Mouse (Mus musculus) hindbrain, embryonic 11.5 days (tissue): Measurements from ENCODE around the gene Srrm2. TPM values are rescaled to one million over a fixed set of nuclear protein-coding genes. Genes with fewer than 3 reads are reported as not detected.

Experiments used
- ATAC-seq: fragments of 200-750 bp; cut with Nextera tagmentation; 2 replicates; pipeline ENCODE4 v1.8.0; 2017; ENCODE audit warnings: mild to moderate bottlenecking, moderate TSS enrichment, moderate library complexity; ENCODE audit not compliant: low FRiP score
- DNase-seq: peaks from one replicate; pipeline ENCODE4 v3.0.0-alpha.2; 2015; ENCODE audit warnings: low spot score
- H3K27ac ChIP-seq: fragments of 300-500 bp; sonication (generic); 2 replicates; pipeline ENCODE4 v1.5.1; 2014; ENCODE audit warnings: mild to moderate bottlenecking, low read depth, low read length
- H3K27me3 ChIP-seq: fragments of 300-500 bp; sonication (generic); 2 replicates; pipeline ENCODE4 v1.6.1; 2014; ENCODE audit warnings: mild to moderate bottlenecking, low read length, moderate library complexity, mixed read lengths; ENCODE audit not compliant: control insufficient read depth, insufficient read depth
- H3K36me3 ChIP-seq: fragments of 300-500 bp; sonication (generic); 2 replicates; pipeline ENCODE4 v1.6.1; 2014; ENCODE audit warnings: mild to moderate bottlenecking, low read length, moderate library complexity, mixed read lengths; ENCODE audit not compliant: control insufficient read depth, insufficient read depth
- H3K4me1 ChIP-seq: fragments of 300-500 bp; sonication (generic); replicated peaks from 2 replicates; pipeline ENCODE4 v1.6.1; 2014; ENCODE audit warnings: low read length, mixed read lengths; ENCODE audit not compliant: control insufficient read depth, insufficient read depth
- H3K4me2 ChIP-seq: fragments of 300-500 bp; sonication (generic); replicated peaks from 2 replicates; pipeline ENCODE4 v1.6.1; 2014; ENCODE audit warnings: mild to moderate bottlenecking, low read depth, low read length
- H3K4me3 ChIP-seq: fragments of 300-500 bp; sonication (generic); 2 replicates; pipeline ENCODE4 v1.5.1; 2014; ENCODE audit warnings: low read depth, low read length
- H3K9ac ChIP-seq: fragments of 300-500 bp; sonication (generic); 2 replicates; pipeline ENCODE4 v1.6.1; 2014; ENCODE audit warnings: low read depth, low read length
- H3K9me3 ChIP-seq: fragments of 300-500 bp; sonication (generic); 2 replicates; pipeline ENCODE4 v1.6.1; 2016; ENCODE audit warnings: low read length; ENCODE audit not compliant: control insufficient read depth
- WGBS: fragments of 180-500 bp; shearing (Covaris S2); extraction: QIAGEN DNeasy Blood & Tissue Kit; methylation state at CpG from one replicate; pipeline ENCODE4 v1.1.7; 2014; 5-methylcytosine and 5-hydroxymethylcytosine counted together
- polyA plus RNA-seq: library from polyadenylated mRNA; unstranded; fragments of >200 nt; fragmentation: Nextera tagmentation; extraction: Ambion mirVana; gene quantifications from 2 replicates; pipeline ENCODE4 v1.2.1, GENCODE M21; 2014

Gene Srrm2
- polyA plus RNA-seq, 1 experiment from 2014 or later: 573 TPM

- whole genome bisulfite sequencing: 69% methylated on average over 6 of the region's 6 CpGs
- no peaks in the 10 kb centered on the region for H3K9me3 ChIP-seq
- no peaks in the 10 kb centered on the region for H3K4me1 ChIP-seq
- no peak overlapping the region for H3K27ac ChIP-seq
- H3K4me2 ChIP-seq: no peak overlapping the region
- ATAC-seq (no peak), DNase-seq (no peak)
- no peak overlapping the region for H3K9ac ChIP-seq
- H3K27me3 ChIP-seq: no peaks in the 10 kb centered on the region
- no peaks in the 10 kb centered on the region for H3K36me3 ChIP-seq
- no peak overlapping the region for H3K4me3 ChIP-seq
These were observed 16.7 kb upstream of the Srrm2 start for GRCm38 (mm10) chr17:23773676-23774075.

GRCm38 (mm10) chr17:23774090-23774489, 16.2 kb upstream of the Srrm2 start:
- Histone ChIP-seq H3K27me3 (no peaks in the 10 kb centered on the region), H3K36me3 (no peaks in the 10 kb centered on the region), H3K4me3 (no peak overlapping the region), H3K9me3 (no peaks in the 10 kb centered on the region), H3K27ac (no peak overlapping the region), H3K4me1 (no peaks in the 10 kb centered on the region), H3K9ac (no peak overlapping the region), H3K4me2 (no peak overlapping the region)
- ATAC-seq (0 out of 2 replicates have a peak, but pooled peaks have one; percentile 6), DNase-seq (peak; percentile 85)
- 11% methylated on average over 12 of the region's 12 CpGs for WGBS

GRCm38 (mm10) chr17:23776216-23776615, 14.1 kb upstream of the Srrm2 start:
- Histone ChIP-seq H3K4me2 (no peak overlapping the region), H3K4me1 (no peaks in the 10 kb centered on the region), H3K9ac (no peak overlapping the region), H3K27ac (no peak overlapping the region), H3K27me3 (no peaks in the 10 kb centered on the region), H3K36me3 (no peaks in the 10 kb centered on the region), H3K4me3 (no peak overlapping the region), H3K9me3 (no peaks in the 10 kb centered on the region)
- DNase-seq (no peak), ATAC-seq (no peak)
- WGBS: 81% methylated on average over 9 of the region's 10 CpGs

- 82% methylated on average over 2 of the region's 2 CpGs for WGBS
These were observed 13.2 kb upstream of the Srrm2 start for GRCm38 (mm10) chr17:23777141-23777540.

GRCm38 (mm10) chr17:23778447-23778846, 11.9 kb upstream of the Srrm2 start:
- ATAC-seq (no peak), DNase-seq (no peak)
- Histone ChIP-seq H3K4me2 (no peak overlapping the region), H3K4me3 (no peak overlapping the region), H3K4me1 (no peaks in the 10 kb centered on the region), H3K27me3 (no peaks in the 10 kb centered on the region), H3K9ac (no peak overlapping the region), H3K36me3 (no peaks in the 10 kb centered on the region), H3K9me3 (no peaks in the 10 kb centered on the region), H3K27ac (no peak overlapping the region)
- 50% methylated on average over 2 of the region's 2 CpGs for WGBS

More at GRCm38 (mm10) chr17:23777141-23777540, 13.2 kb upstream of the Srrm2 start:
- DNase-seq: no peak
- no peak overlapping the region for H3K4me3 ChIP-seq
- H3K4me2 ChIP-seq: no peak overlapping the region
- H3K36me3 ChIP-seq: no peaks in the 10 kb centered on the region
- H3K27ac ChIP-seq: no peak overlapping the region
- no peak for ATAC-seq
- H3K9me3 ChIP-seq: no peaks in the 10 kb centered on the region
- H3K27me3 ChIP-seq: no peaks in the 10 kb centered on the region
- H3K4me1 ChIP-seq: no peaks in the 10 kb centered on the region
- H3K9ac ChIP-seq: no peak overlapping the region

GRCm38 (mm10) chr17:23783352-23783751, 7.0 kb upstream of the Srrm2 start:
- H3K27me3 ChIP-seq: no peaks in the 10 kb centered on the region
- H3K4me2 ChIP-seq: no peak overlapping the region
- H3K27ac ChIP-seq: no peak overlapping the region
- no peak overlapping the region for H3K4me3 ChIP-seq
- DNase-seq (no peak), ATAC-seq (no peak)
- no peaks in the 10 kb centered on the region for H3K4me1 ChIP-seq
- no peak overlapping the region for H3K9ac ChIP-seq
- H3K36me3 ChIP-seq: no peaks in the 10 kb centered on the region
- H3K9me3 ChIP-seq: no peaks in the 10 kb centered on the region

- Histone ChIP-seq H3K4me2 (peak within 1 kb of the TSS; percentile 72), H3K4me3 (peak within 1 kb of the TSS; percentile 49), H3K4me1 (0 out of 2 replicates have a peak, but pooled peaks cover 2% of the 10 kb centered on the region), H3K9me3 (no peaks in the 10 kb centered on the region), H3K27ac (peak within 1 kb of the TSS; percentile 67), H3K9ac (peak within 1 kb of the TSS; percentile 64), H3K36me3 (no peaks in the 10 kb centered on the region), H3K27me3 (no peaks in the 10 kb centered on the region)
- WGBS: 3% methylated on average over 41 of the region's 43 CpGs
- ATAC-seq (peak; percentile 80), DNase-seq (peak; percentile 86)
These were observed 4.5 kb upstream of the Srrm2 start, which contains the start of gene Flywch2 for GRCm38 (mm10) chr17:23785561-23786471. Gene Flywch2, minus strand, starts transcription at chr17:23786081.

- Histone ChIP-seq H3K27ac (peak overlapping the region; percentile 67), H3K4me1 (0 out of 2 replicates have a peak, but pooled peaks cover 2% of the 10 kb centered on the region), H3K9me3 (no peaks in the 10 kb centered on the region), H3K4me2 (peak overlapping the region; percentile 72), H3K36me3 (no peaks in the 10 kb centered on the region), H3K4me3 (peak overlapping the region; percentile 49), H3K27me3 (no peaks in the 10 kb centered on the region), H3K9ac (peak overlapping the region; percentile 64)
- DNase-seq (peak; percentile 72), ATAC-seq (peak; percentile 56)
- WGBS: 16% methylated on average over 13 of the region's 13 CpGs
These were observed 3.8 kb upstream of the Srrm2 start for GRCm38 (mm10) chr17:23786510-23786931.

- DNase-seq (no peak), ATAC-seq (no peak)
- H3K4me2 ChIP-seq: no peak overlapping the region
- H3K9me3 ChIP-seq: no peaks in the 10 kb centered on the region
- no peak overlapping the region for H3K4me3 ChIP-seq
- no peak overlapping the region for H3K27ac ChIP-seq
- no peaks in the 10 kb centered on the region for H3K36me3 ChIP-seq
- H3K9ac ChIP-seq: no peak overlapping the region
- H3K27me3 ChIP-seq: no peaks in the 10 kb centered on the region
- H3K4me1 ChIP-seq: 0 out of 2 replicates have a peak, but pooled peaks cover 2% of the 10 kb centered on the region
- 87% methylated on average over 4 of the region's 4 CpGs for WGBS
These were observed 1.4 kb upstream of the Srrm2 start for GRCm38 (mm10) chr17:23788973-23789372.
